Mouse (Mus musculus): ENCODE results near the gene Grip1.

DNA sequence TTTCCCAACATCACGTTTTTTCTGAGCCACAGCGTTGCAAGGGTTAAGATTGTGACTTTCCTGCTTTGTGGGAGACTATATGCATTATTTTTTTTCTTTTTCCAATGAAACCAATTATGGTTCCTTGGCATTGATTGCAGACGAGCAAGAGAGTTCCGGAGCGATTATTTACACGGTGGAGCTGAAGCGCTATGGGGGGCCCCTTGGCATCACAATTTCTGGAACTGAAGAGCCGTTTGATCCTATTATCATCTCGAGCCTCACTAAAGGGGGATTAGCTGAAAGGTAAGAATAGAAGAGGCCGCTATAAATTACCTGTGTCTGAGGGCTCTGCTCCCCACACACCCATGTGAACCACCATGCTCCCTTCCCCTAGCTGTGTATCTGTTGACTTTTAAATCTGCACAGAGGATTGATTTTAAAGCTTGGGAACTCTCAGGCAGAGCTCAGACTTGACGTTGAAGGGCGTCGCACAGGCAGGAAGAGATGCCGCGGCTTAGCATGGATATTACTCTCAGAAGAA, 581.6 kb downstream of the Grip1 start:
- no peak for TF ChIP-seq POLR2A (IDR thresholded peaks at IDR 0.05; ENCODE audit: insufficient read length, low read depth)
- TF ChIP-seq MYOG (IDR thresholded peaks at IDR 0.05; ENCODE audit: control insufficient read depth in 1 of 3, insufficient read depth in 1 of 3, insufficient read length in 2 of 3, low read depth in 2 of 3), result no peak
- no peak for TF ChIP-seq POLR2AphosphoS2 (IDR thresholded peaks at IDR 0.05; ENCODE audit: insufficient read length, low read depth)
- no peak for TF ChIP-seq TCF12 (IDR thresholded peaks at IDR 0.05; ENCODE audit: insufficient read depth, poor library complexity, severe bottlenecking)
- no peak for TF ChIP-seq MAX (IDR thresholded peaks at IDR 0.05; ENCODE audit: low read depth)

Data from myocyte (in vitro differentiated cells).